Mouse (Mus musculus) layer of hippocampus, adult 11-12 months (tissue): ENCODE measurements around the gene Gm7361.
"Not testable (repeated sequence)": the region's sequence is repeated elsewhere in the genome, so short reads cannot be mapped to it uniquely, and the experiment has no call there.

ENCODE experiments used
- DNase-seq: peaks from one replicate; pipeline ENCODE4 v3.0.0; 2022; ENCODE audit warnings: low spot score

The Gm7361 gene

GRCm38 (mm10) chr5:26257391-26257790 lies at the start of gene Gm7361:
Gm7361 (plus strand) TSS chr5:26257691.
- not testable (repeated sequence) for DNase-seq

GRCm38 (mm10) chr5:26211030-26211429 lies 46.5 kb upstream of the Gm7361 start:
- DNase-seq = no peak

- DNase-seq = no peak
These were observed 35.4 kb upstream of the Gm7361 start for GRCm38 (mm10) chr5:26222076-26222475.

GRCm38 (mm10) chr5:26266656-26267055 lies 9.2 kb downstream of the Gm7361 start:
- DNase-seq = not testable (repeated sequence)

- DNase-seq = no peak
These were observed 22.9 kb downstream of the Gm7361 start for GRCm38 (mm10) chr5:26280361-26280760.

GRCm38 (mm10) chr5:26281717-26282116 lies 24.2 kb downstream of the Gm7361 start:
- DNase-seq = no peak

GRCm38 (mm10) chr5:26282282-26282681 lies 24.8 kb downstream of the Gm7361 start:
- peak; percentile 70 for DNase-seq

- DNase-seq = no peak
These were observed 25.9 kb downstream of the Gm7361 start for GRCm38 (mm10) chr5:26283399-26283798.

- DNase-seq = no peak
These were observed 34.1 kb downstream of the Gm7361 start for GRCm38 (mm10) chr5:26291621-26292020.

GRCm38 (mm10) chr5:26293258-26293657 lies 35.8 kb downstream of the Gm7361 start:
- DNase-seq = no peak
